Mouse (Mus musculus) intestine, embryonic 14.5 days (tissue): ENCODE results near the gene Vill. TPM values are rescaled to one million over a fixed set of nuclear protein-coding genes. Genes with fewer than 3 reads are reported as not detected.

Source experiments
- ATAC-seq: fragments of 200-750 bp; cut with Nextera tagmentation; replicated peaks from 2 replicates; pipeline ENCODE4 v1.8.0; 2017; ENCODE audit warnings: low read depth, moderate number of reproducible peaks, moderate TSS enrichment, moderate library complexity; ENCODE audit not compliant: low FRiP score, low TSS enrichment
- DNase-seq: peaks from one replicate; pipeline ENCODE4 v3.0.0-alpha.2; 2018; ENCODE audit warnings: low spot score
- H3K27ac ChIP-seq: fragments of 300-500 bp; sonication (generic); 2 replicates; pipeline ENCODE4 v1.5.1; 2014; ENCODE audit warnings: low read depth, mild to moderate bottlenecking, control low read depth
- H3K27me3 ChIP-seq: fragments of 300-500 bp; sonication (generic); replicated peaks from 2 replicates; pipeline ENCODE4 v1.6.1; 2014; ENCODE audit warnings: low read length, control low read depth; ENCODE audit not compliant: control insufficient read depth, insufficient read depth
- H3K36me3 ChIP-seq: fragments of 300-500 bp; sonication (generic); 2 replicates; pipeline ENCODE4 v1.6.1; 2014; ENCODE audit warnings: low read length, control low read depth; ENCODE audit not compliant: control insufficient read depth, insufficient read depth
- H3K4me1 ChIP-seq: fragments of 300-500 bp; sonication (generic); replicated peaks from 2 replicates; pipeline ENCODE4 v1.6.1; 2014; ENCODE audit warnings: low read length, control low read depth, mixed read lengths; ENCODE audit not compliant: control insufficient read depth, insufficient read depth
- H3K4me2 ChIP-seq: fragments of 300-500 bp; sonication (generic); 2 replicates; pipeline ENCODE4 v1.6.1; 2014; ENCODE audit warnings: low read length
- H3K4me3 ChIP-seq: fragments of 300-500 bp; sonication (generic); 2 replicates; pipeline ENCODE4 v1.5.1; 2014; ENCODE audit warnings: low read depth, low read length, control low read depth, mixed read lengths
- H3K9ac ChIP-seq: fragments of 300-500 bp; sonication (generic); 2 replicates; pipeline ENCODE4 v1.6.1; 2014; ENCODE audit warnings: mild to moderate bottlenecking, low read length
- H3K9me3 ChIP-seq: fragments of 300-500 bp; sonication (generic); 2 replicates; pipeline ENCODE4 v1.6.1; 2016; ENCODE audit warnings: low read length, control low read depth; ENCODE audit not compliant: control insufficient read depth
- WGBS: fragments of 180-500 bp; shearing (Covaris S2); extraction: QIAGEN DNeasy Blood & Tissue Kit; methylation state at CpG from one replicate; pipeline ENCODE4 v1.1.7; 2014; 5-methylcytosine and 5-hydroxymethylcytosine counted together
- polyA plus RNA-seq: library from polyadenylated mRNA; unstranded; fragments of >200 nt; fragmentation: Nextera tagmentation; extraction: Ambion mirVana; gene quantifications from 2 replicates; pipeline ENCODE4 v1.2.1, GENCODE M21; 2014

Vill gene
- polyA plus RNA-seq, 1 experiment from 2014 or later, result 27.4 TPM

GRCm38 (mm10) chr9:119082039-119082438, 29.5 kb downstream of the Vill start:
- no peak overlapping the region for H3K4me3 ChIP-seq
- 26% methylated on average over 8 of the region's 8 CpGs for WGBS
- ATAC-seq (0 out of 2 replicates have a peak, but pooled peaks have one; percentile 11), DNase-seq (no peak)
- H3K27ac ChIP-seq, result peak overlapping the region; percentile 80
- H3K36me3 ChIP-seq, result peaks cover 10% of the 10 kb centered on the region; the same call in 1 of the 2 replicates
- H3K27me3 ChIP-seq, result no peaks in the 10 kb centered on the region
- H3K9ac ChIP-seq, result no peak overlapping the region
- peaks cover 28% of the 10 kb centered on the region for H3K4me1 ChIP-seq
- H3K9me3 ChIP-seq, result no peaks in the 10 kb centered on the region
- no peak overlapping the region for H3K4me2 ChIP-seq

- no peak for DNase-seq
- H3K27me3 ChIP-seq, result no peaks in the 10 kb centered on the region
- no peak overlapping the region for H3K4me3 ChIP-seq
- WGBS, result 74% methylated on average over 7 of the region's 7 CpGs
- peaks cover 10% of the 10 kb centered on the region; the same call in 1 of the 2 replicates for H3K36me3 ChIP-seq
- H3K9me3 ChIP-seq, result no peaks in the 10 kb centered on the region
- H3K27ac ChIP-seq, result peak overlapping the region; percentile 80
- no peak overlapping the region for H3K9ac ChIP-seq
- peaks cover 36% of the 10 kb centered on the region for H3K4me1 ChIP-seq
- H3K4me2 ChIP-seq, result no peak overlapping the region
- no peak for ATAC-seq
These were observed 30.3 kb downstream of the Vill start for GRCm38 (mm10) chr9:119082656-119083430.

GRCm38 (mm10) chr9:119083966-119084365, 31.4 kb downstream of the Vill start:
- H3K27ac ChIP-seq, result no peak overlapping the region

GRCm38 (mm10) chr9:119086451-119086850, 33.9 kb downstream of the Vill start:
- 25% methylated on average over 1 of the region's 1 CpGs for WGBS
- H3K4me2 ChIP-seq, result no peak overlapping the region
- no peak for ATAC-seq
- H3K4me3 ChIP-seq, result no peak overlapping the region
- H3K27me3 ChIP-seq, result no peaks in the 10 kb centered on the region
- DNase-seq, result no peak
- H3K27ac ChIP-seq, result no peak overlapping the region
- H3K36me3 ChIP-seq, result no peaks in the 10 kb centered on the region
- H3K9me3 ChIP-seq, result no peaks in the 10 kb centered on the region
- H3K9ac ChIP-seq, result no peak overlapping the region
- peaks cover 40% of the 10 kb centered on the region for H3K4me1 ChIP-seq

More at GRCm38 (mm10) chr9:119083966-119084365, 31.4 kb downstream of the Vill start:
- H3K4me3 ChIP-seq, result no peak overlapping the region
- no peaks in the 10 kb centered on the region for H3K27me3 ChIP-seq
- ATAC-seq, result 0 out of 2 replicates have a peak, but pooled peaks have one; percentile 11
- peaks cover 41% of the 10 kb centered on the region for H3K4me1 ChIP-seq
- 71% methylated on average over 10 of the region's 10 CpGs for WGBS
- no peak for DNase-seq
- H3K4me2 ChIP-seq, result no peak overlapping the region
- H3K36me3 ChIP-seq, result peaks cover 4% of the 10 kb centered on the region; the same call in 1 of the 2 replicates
- H3K9ac ChIP-seq, result no peak overlapping the region
- H3K9me3 ChIP-seq, result no peaks in the 10 kb centered on the region

GRCm38 (mm10) chr9:119087309-119087708, 34.7 kb downstream of the Vill start:
- H3K9ac ChIP-seq, result no peak overlapping the region

GRCm38 (mm10) chr9:119088148-119088801, 35.7 kb downstream of the Vill start:
- Histone ChIP-seq H3K4me1 (peaks cover 26% of the 10 kb centered on the region), H3K36me3 (no peaks in the 10 kb centered on the region), H3K4me3 (peak overlapping the region; percentile 45), H3K9ac (0 out of 2 replicates have a peak overlapping the region, but pooled peaks have one; percentile 13), H3K27ac (peak overlapping the region; percentile 74; the same call in 1 of the 2 replicates), H3K9me3 (no peaks in the 10 kb centered on the region), H3K27me3 (no peaks in the 10 kb centered on the region), H3K4me2 (peak overlapping the region; percentile 62)
- ATAC-seq (peak; percentile 89), DNase-seq (peak; percentile 100)
- WGBS, result 2% methylated on average over 24 of the region's 24 CpGs

More at GRCm38 (mm10) chr9:119087309-119087708, 34.7 kb downstream of the Vill start:
- Histone ChIP-seq H3K27ac (no peak overlapping the region), H3K27me3 (no peaks in the 10 kb centered on the region), H3K9me3 (no peaks in the 10 kb centered on the region), H3K4me1 (peaks cover 35% of the 10 kb centered on the region), H3K4me2 (peak overlapping the region; percentile 62), H3K36me3 (no peaks in the 10 kb centered on the region), H3K4me3 (no peak overlapping the region)
- DNase-seq, result no peak
- 81% methylated on average over 5 of the region's 5 CpGs for WGBS
- ATAC-seq, result no peak

GRCm38 (mm10) chr9:119089437-119089836, 36.9 kb downstream of the Vill start:
- no peaks in the 10 kb centered on the region for H3K9me3 ChIP-seq
- H3K27me3 ChIP-seq, result no peaks in the 10 kb centered on the region
- peaks cover 26% of the 10 kb centered on the region for H3K4me1 ChIP-seq
- H3K27ac ChIP-seq, result no peak overlapping the region
- no peak for DNase-seq
- H3K4me3 ChIP-seq, result no peak overlapping the region
- 65% methylated on average over 7 of the region's 7 CpGs for WGBS
- ATAC-seq, result no peak
- no peaks in the 10 kb centered on the region for H3K36me3 ChIP-seq
- H3K4me2 ChIP-seq, result no peak overlapping the region
- no peak overlapping the region for H3K9ac ChIP-seq

- no peaks in the 10 kb centered on the region for H3K9me3 ChIP-seq
- no peak overlapping the region for H3K9ac ChIP-seq
- no peaks in the 10 kb centered on the region for H3K27me3 ChIP-seq
- no peaks in the 10 kb centered on the region for H3K36me3 ChIP-seq
- H3K4me3 ChIP-seq, result no peak overlapping the region
- no peak for DNase-seq
- H3K4me1 ChIP-seq, result peaks cover 24% of the 10 kb centered on the region
- no peak for ATAC-seq
- no peak overlapping the region for H3K27ac ChIP-seq
- H3K4me2 ChIP-seq, result no peak overlapping the region
- WGBS, result 95% methylated on average over 5 of the region's 5 CpGs
These were observed 37.9 kb downstream of the Vill start for GRCm38 (mm10) chr9:119090462-119090861.
